Mouse (Mus musculus): ENCODE data around the gene Cdc37.
A peak's percentile ranks its signal among the peaks of the same experiment; 100 is the strongest.

The Cdc37 gene

GRCm38 (mm10) chr9:21149654-21150419, at the start of gene Cdc37:
Gene Cdc37, minus strand, starts transcription at chr9:21149982.
- peak; percentile 84 to 95 for DNase-seq (ENCODE audit: low spot score in 2 of 2)

GRCm38 (mm10) chr9:21198960-21199359, 49.2 kb upstream of the Cdc37 start:
- no peak for DNase-seq (ENCODE audit: low spot score in 2 of 2)

GRCm38 (mm10) chr9:21197981-21198380, 48.2 kb upstream of the Cdc37 start:
- DNase-seq (ENCODE audit: low spot score in 2 of 2) = no peak

- no peak for DNase-seq (ENCODE audit: low spot score in 2 of 2)
Measured at GRCm38 (mm10) chr9:21196521-21197433, 47.0 kb upstream of the Cdc37 start.

GRCm38 (mm10) chr9:21195736-21196505, 46.1 kb upstream of the Cdc37 start:
- peak in 1 of 2 experiments; percentile 39 for DNase-seq (ENCODE audit: low spot score in 2 of 2)

- DNase-seq (ENCODE audit: low spot score in 2 of 2) = peak in 1 of 2 experiments; percentile 73
Measured at GRCm38 (mm10) chr9:21194787-21195493, 45.2 kb upstream of the Cdc37 start.

- DNase-seq (ENCODE audit: low spot score in 2 of 2) = no peak
Measured at GRCm38 (mm10) chr9:21193786-21194185, 44.0 kb upstream of the Cdc37 start.

GRCm38 (mm10) chr9:21190670-21191069, 40.9 kb upstream of the Cdc37 start:
- DNase-seq (ENCODE audit: low spot score in 2 of 2) = no peak

GRCm38 (mm10) chr9:21189905-21190304, 40.1 kb upstream of the Cdc37 start:
- DNase-seq (ENCODE audit: low spot score in 2 of 2) = peak in 1 of 2 experiments; percentile 61

GRCm38 (mm10) chr9:21185436-21185835, 35.7 kb upstream of the Cdc37 start:
- no peak for DNase-seq (ENCODE audit: low spot score in 2 of 2)

- DNase-seq (ENCODE audit: low spot score in 2 of 2) = no peak
Measured at GRCm38 (mm10) chr9:21184733-21185132, 35.0 kb upstream of the Cdc37 start.

- DNase-seq (ENCODE audit: low spot score in 2 of 2) = peak; percentile 61 to 78
Measured at GRCm38 (mm10) chr9:21183905-21184413, 34.2 kb upstream of the Cdc37 start.

- no peak for DNase-seq (ENCODE audit: low spot score in 2 of 2)
Measured at GRCm38 (mm10) chr9:21183421-21183820, 33.6 kb upstream of the Cdc37 start.

- DNase-seq (ENCODE audit: low spot score in 2 of 2) = peak in 1 of 2 experiments; percentile 34
Measured at GRCm38 (mm10) chr9:21181421-21182220, 31.8 kb upstream of the Cdc37 start.

GRCm38 (mm10) chr9:21180841-21181240, 31.1 kb upstream of the Cdc37 start:
- no peak for DNase-seq (ENCODE audit: low spot score in 2 of 2)

- no peak for DNase-seq (ENCODE audit: low spot score in 2 of 2)
Measured at GRCm38 (mm10) chr9:21180402-21180801, 30.6 kb upstream of the Cdc37 start.

- DNase-seq (ENCODE audit: low spot score in 2 of 2) = no peak
Measured at GRCm38 (mm10) chr9:21172364-21172763, 22.6 kb upstream of the Cdc37 start.

- no peak for DNase-seq (ENCODE audit: low spot score in 2 of 2)
Measured at GRCm38 (mm10) chr9:21169157-21169556, 19.4 kb upstream of the Cdc37 start.

- peak; percentile 77 to 89 for DNase-seq (ENCODE audit: low spot score in 2 of 2)
Measured at GRCm38 (mm10) chr9:21168161-21169123, 18.7 kb upstream of the Cdc37 start.
